Mouse (Mus musculus) embryo, embryonic 11 days (tissue): ENCODE measurements around the gene Egf.
"Not testable (repeated sequence)": the region's sequence is repeated elsewhere in the genome, so short reads cannot be mapped to it uniquely, and the experiment has no call there.

Experiments
- DNase-seq: peaks from one replicate; pipeline ENCODE4 v3.0.0-alpha.2; 2015

The Egf gene

GRCm38 (mm10) chr3:129754650-129755604 is at the start of gene Egf:
Gene Egf (minus strand): TSS chr3:129755316.
- DNase-seq: peak; percentile 30

- no peak for DNase-seq
Measured at GRCm38 (mm10) chr3:129803765-129804164, 48.6 kb upstream of the Egf start, which contains the start of gene Lrit3. Gene Lrit3 (minus strand): TSS chr3:129804030.

GRCm38 (mm10) chr3:129799011-129799410 is 43.9 kb upstream of the Egf start:
- no peak for DNase-seq

- no peak for DNase-seq
Measured at GRCm38 (mm10) chr3:129798551-129798950, 43.4 kb upstream of the Egf start.

GRCm38 (mm10) chr3:129797341-129797740 is 42.2 kb upstream of the Egf start:
- DNase-seq: no peak

- DNase-seq: no peak
Measured at GRCm38 (mm10) chr3:129793801-129794200, 38.7 kb upstream of the Egf start.

GRCm38 (mm10) chr3:129782746-129783145 is 27.6 kb upstream of the Egf start:
- no peak for DNase-seq

GRCm38 (mm10) chr3:129781435-129781834 is 26.3 kb upstream of the Egf start:
- no peak for DNase-seq

GRCm38 (mm10) chr3:129771210-129771609 is 16.1 kb upstream of the Egf start:
- no peak for DNase-seq

GRCm38 (mm10) chr3:129766971-129767794 is 12.1 kb upstream of the Egf start:
- no peak for DNase-seq

GRCm38 (mm10) chr3:129766106-129766505 is 11.0 kb upstream of the Egf start:
- DNase-seq: no peak

GRCm38 (mm10) chr3:129757599-129757998 is 2.5 kb upstream of the Egf start:
- not testable (repeated sequence) for DNase-seq

- peak; percentile 54 for DNase-seq
Measured at GRCm38 (mm10) chr3:129744803-129745202, 10.3 kb downstream of the Egf start.

- no peak for DNase-seq
Measured at GRCm38 (mm10) chr3:129742781-129743180, 12.3 kb downstream of the Egf start.

GRCm38 (mm10) chr3:129738291-129739183 is 16.6 kb downstream of the Egf start:
- DNase-seq: no peak

GRCm38 (mm10) chr3:129731636-129732035 is 23.5 kb downstream of the Egf start:
- no peak for DNase-seq

- peak; percentile 52 for DNase-seq
Measured at GRCm38 (mm10) chr3:129730426-129730825, 24.7 kb downstream of the Egf start.

- no peak for DNase-seq
Measured at GRCm38 (mm10) chr3:129729916-129730315, 25.2 kb downstream of the Egf start.

- DNase-seq: peak; percentile 10
Measured at GRCm38 (mm10) chr3:129725592-129725991, 29.5 kb downstream of the Egf start.

GRCm38 (mm10) chr3:129724961-129725501 is 30.1 kb downstream of the Egf start:
- DNase-seq: peak; percentile 99

- peak; percentile 13 for DNase-seq
Measured at GRCm38 (mm10) chr3:129724505-129724904, 30.6 kb downstream of the Egf start.

- no peak for DNase-seq
Measured at GRCm38 (mm10) chr3:129723311-129723710, 31.8 kb downstream of the Egf start.
